Mouse (Mus musculus): ENCODE data around the gene Llgl1.

Gene Llgl1

DNA sequence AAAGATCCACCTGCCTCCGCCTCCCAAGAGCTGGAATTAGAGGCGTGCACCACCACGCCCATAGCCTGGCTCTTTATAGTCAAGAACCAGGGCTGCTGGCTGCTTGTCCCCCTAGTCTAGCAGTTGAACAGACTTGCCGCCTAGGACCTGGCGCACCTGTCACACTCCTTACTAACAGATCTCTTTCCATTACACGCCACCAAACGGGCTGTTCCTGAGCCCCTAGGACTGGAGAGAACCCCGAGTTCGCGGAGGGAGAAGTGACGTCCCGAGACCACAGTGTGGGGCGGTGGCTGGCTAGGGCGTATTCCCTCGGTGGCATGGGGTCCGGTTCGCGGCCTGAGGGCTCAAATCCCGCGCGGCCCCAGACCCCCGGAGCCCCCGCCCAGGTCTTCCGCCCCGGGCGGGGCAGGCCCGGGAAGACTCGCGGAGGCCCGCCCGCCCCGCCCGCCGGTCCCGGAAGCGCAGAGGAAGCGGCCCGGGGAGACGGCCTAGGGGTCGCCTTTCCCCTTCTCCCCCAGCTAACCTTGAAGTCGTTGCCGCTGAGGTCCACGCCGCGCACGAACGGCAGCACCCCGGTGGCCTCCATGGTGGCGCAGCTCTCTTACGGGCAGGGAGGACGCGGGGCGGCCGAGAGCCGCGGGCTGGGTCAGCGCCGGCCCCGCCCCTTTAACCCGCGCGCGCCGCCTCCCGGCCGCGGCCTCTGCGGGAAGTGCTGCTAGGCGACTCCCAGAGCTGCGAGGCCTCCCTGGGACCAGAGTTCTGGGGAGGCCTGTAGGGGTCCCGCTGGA, 27.3 kb downstream of the Llgl1 start, which contains the start of gene Flii:
Flii (minus strand) TSS at position 663 of the 791 bp plus-strand sequence.
- DNase-seq (ENCODE audit: low spot score), result peak; percentile 81

DNA sequence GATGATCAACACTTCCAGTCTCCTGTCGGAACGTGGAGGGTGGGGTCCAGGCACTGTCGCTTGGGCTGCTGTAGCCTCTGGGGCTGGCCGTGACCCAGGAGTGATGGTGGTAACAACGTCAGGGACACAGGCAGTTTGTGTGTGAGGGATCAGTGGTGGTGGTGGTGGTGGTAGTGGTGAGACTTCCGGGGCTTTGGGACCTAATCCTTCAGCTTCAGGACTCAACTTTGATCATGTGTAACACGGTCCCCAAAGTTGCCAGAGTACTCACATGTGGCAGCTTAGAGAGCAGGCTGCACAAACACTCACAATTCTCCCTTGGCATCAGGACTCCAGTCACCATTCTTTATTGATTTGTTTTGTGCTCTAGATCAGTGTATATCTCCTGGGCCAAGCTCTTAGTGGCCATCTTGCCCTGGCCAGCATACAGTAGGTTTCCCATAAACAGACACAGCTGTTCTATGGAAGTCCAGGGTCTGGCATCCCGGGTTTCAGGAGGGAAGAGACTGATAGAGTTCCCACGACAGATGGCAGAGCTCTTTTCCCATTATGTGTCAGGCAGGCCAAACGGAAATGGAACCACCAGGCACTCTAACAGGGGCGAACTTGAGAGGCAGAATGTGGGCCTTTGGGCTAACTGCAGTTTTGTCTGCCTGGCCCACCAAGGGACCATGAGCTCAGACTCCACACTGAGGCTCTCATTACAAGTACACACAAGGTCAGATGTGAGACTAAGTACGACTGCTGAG, 28.0 kb downstream of the Llgl1 start:
- DNase-seq (ENCODE audit: low spot score), result no peak

- DNase-seq (ENCODE audit: low spot score), result peak; percentile 94
Observed at GRCm38 (mm10) chr11:60728260-60728761, 28.8 kb downstream of the Llgl1 start, which contains the start of gene Mief2. Gene Mief2 (plus strand): TSS chr11:60728398.

DNA sequence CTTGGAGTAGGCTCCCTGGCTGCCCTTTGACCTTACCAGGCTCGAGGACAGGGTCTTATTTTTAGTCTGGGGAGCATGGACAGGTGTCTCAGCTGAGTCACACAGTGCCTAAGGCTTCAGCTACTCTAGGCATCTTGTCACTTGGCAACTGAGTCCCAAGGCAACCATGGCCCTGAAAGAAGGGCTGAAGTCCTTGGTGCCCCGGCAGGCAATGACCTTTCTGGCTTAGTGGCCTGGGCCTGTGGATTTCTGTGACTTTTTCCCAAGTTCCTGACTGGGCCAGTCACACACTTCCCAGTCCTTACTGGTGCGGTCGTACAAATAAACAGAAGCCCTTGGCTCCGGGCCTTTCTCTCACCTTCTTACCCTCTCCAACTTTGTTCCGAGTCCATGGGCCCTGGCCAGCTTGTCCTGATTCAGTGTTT, 29.7 kb downstream of the Llgl1 start:
- DNase-seq (ENCODE audit: low spot score), result no peak

GRCm38 (mm10) chr11:60730169-60730568, 30.6 kb downstream of the Llgl1 start:
- no peak for DNase-seq (ENCODE audit: low spot score)

DNA sequence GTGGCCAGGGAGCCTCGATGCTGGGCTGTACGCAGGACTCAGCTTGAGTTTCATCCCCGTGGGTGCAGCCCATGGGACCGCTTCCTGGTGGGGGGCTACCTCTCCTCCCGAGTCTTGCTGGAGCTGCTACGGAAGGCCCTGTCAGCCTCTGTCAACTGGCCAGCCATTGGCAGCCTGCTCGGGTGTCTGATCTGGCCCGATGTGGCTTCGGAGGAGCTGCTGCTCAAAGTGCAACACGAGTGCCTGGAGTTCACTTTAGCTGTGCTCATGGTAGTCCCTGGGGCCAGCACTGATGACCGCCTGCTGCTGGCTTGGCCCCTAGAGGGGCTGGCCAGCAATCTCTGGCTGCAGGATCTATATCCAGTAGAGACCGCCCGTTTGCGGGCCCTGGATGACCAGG, 31.7 kb downstream of the Llgl1 start:
- no peak for DNase-seq (ENCODE audit: low spot score)

DNA sequence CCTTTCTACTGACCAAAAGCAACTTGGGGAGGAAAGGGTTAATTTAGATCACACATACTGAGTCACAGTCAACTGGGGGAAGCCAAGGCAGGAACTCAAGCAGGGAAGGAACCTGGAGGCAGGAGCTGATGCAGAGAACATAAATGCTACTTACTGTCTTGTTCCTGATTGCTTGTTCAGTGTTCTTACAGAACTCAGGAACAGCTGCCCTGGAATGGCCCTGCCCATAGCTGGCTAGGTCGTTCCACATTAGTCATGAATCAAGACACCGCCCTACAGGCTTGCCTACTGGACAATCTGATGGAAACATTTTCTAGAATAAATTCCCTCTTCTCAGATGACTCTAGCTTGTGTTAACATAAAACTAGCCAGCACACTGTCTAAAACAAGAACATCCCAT, 34.7 kb downstream of the Llgl1 start:
- no peak for DNase-seq (ENCODE audit: low spot score)

DNA sequence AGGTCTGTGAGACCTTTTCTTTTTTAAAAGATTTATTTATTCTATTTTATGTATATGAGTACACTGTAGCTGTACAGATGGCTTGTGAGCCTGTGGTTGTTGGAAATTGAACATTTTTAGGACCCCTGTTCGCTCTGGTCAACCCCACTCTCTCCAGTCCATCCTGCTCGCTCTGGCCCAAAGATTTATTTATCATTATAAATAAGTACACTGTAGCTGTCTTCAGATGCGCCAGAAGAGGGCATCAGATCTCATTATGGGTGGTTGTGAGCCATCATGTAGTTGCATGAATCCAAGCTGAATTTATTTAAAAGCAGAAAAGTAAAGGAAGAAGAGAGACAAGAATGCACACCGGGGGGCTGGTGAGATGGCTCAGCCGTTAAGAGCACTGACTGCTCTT, 35.7 kb downstream of the Llgl1 start:
- no peak for DNase-seq (ENCODE audit: low spot score)

DNA sequence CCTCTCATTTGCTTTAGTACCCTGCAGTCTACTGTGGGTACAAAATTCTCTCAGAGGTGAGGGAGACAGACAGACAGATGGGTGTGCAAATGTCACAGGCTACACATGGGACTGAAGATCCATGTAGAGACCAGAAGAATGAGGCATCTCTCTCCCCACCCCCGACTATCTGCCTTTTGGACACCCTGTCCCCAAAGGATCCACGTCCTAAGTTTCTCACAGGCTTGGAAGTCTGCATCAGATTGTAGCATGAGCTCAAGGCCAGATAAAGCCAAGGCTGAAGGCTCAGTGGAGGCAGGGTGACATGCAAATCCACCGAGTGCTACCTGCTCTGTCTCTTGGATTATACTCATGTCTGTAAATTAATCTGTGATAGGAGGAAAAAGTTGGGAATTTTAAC, 37.0 kb downstream of the Llgl1 start:
- DNase-seq (ENCODE audit: low spot score), result no peak

DNA sequence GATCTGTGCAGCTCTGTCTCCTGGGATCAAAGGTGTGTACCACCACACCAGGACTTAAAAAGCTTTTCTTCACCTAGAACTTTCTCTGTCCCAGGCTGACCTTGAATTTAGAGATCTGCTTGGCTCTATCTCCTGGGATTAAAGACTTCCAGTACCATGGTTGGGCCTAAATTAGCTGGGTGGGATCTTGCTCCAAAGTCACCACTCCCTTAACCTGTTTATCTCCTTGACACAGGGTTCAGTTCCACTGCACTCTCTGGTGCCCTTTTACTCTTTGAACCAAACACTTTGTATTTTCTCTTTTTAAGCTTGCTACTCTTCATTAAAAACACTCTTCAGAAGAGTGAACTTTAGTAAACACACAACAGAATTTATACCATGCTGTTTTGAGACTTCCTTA, 37.9 kb downstream of the Llgl1 start:
- DNase-seq (ENCODE audit: low spot score), result no peak

DNA sequence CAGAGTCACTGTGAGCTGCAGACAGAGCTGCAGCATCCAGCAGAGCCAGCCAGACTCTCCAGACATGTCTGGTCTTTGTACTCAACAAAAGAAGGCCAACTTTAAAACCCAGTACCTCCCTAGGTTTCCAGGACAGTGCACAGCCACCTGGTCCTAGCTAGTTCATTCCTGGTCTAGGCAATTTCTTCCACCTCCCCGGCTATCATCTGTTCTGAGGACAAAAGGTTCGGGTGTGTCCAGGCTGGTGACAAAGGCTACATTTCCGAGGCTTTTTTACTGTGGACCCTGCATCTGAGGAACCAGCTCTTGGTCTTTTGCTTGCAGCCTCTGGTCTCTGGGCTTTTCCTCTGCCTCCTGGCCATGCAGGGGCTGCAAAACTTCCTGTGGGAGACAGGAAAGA, 40.8 kb downstream of the Llgl1 start:
- no peak for DNase-seq (ENCODE audit: low spot score)

DNA sequence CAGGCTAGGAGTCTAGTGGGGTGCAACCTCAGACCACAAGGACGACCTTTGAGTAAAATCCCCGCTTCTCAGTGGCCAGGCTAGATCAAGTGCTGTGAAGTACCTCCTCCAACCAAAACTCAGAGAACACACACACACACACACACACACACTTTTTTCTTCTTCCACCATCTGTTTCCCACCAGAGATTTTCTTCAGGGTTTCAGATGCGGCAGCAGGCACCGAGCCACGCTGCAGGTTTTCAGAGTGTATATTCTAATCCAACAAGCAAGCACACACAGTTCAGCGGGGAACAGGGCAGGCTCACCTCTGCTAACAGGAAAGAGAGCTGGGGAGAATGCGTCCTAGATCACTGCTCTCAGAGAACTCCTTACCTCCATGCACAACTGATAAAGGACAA, 56.0 kb downstream of the Llgl1 start:
- no peak for DNase-seq (ENCODE audit: low spot score)

GRCm38 (mm10) chr11:60761681-60762080, 62.2 kb downstream of the Llgl1 start:
- DNase-seq (ENCODE audit: low spot score), result no peak
